Mouse (Mus musculus): Measurements from ENCODE around the gene Mettl21a. TPM values are rescaled to one million over a fixed set of nuclear protein-coding genes. Genes with fewer than 3 reads are reported as not detected.

The Mettl21a gene
- polyA plus RNA-seq (2015; fragmentation: Nextera tagmentation; extraction: Ambion mirVana): 16.3 and 17.7 TPM in 2 replicates

GRCm38 (mm10) chr1:64616881-64617714 is at the start of gene Mettl21a:
Gene Mettl21a, minus strand, starts transcription at chr1:64617242.
- TF ChIP-seq CTCF (IDR thresholded peaks at IDR 0.05; ENCODE audit: low read depth): no peak
- 0 out of 2 replicates have a peak, but pooled peaks cover 2% of the 10 kb centered on the region for H3K36me3 ChIP-seq (ENCODE audit: insufficient read depth, low read length)
- WGBS: under 1% methylated on average over 69 of the region's 72 CpGs

GRCm38 (mm10) chr1:64658876-64659275 is 41.8 kb upstream of the Mettl21a start:
- peak overlapping the region; percentile 56; the same call in 1 of the 2 replicates for H3K27ac ChIP-seq
- no peak overlapping the region for H3K9ac ChIP-seq (ENCODE audit: low read depth, low read length)
- H3K4me1 ChIP-seq (replicated peaks; ENCODE audit: insufficient read depth, low read length): no peaks in the 10 kb centered on the region
- DNase-seq (ENCODE audit: low spot score) (peak; percentile 56), ATAC-seq (replicated peaks; ENCODE audit: low FRiP score, low read depth) (no peak)
- H3K4me2 ChIP-seq (ENCODE audit: low read length): no peak overlapping the region
- no peaks in the 10 kb centered on the region for H3K27me3 ChIP-seq (ENCODE audit: insufficient read depth, low read length)
- TF ChIP-seq CTCF (IDR thresholded peaks at IDR 0.05; ENCODE audit: low read depth): no peak
- 49% methylated on average over 7 of the region's 7 CpGs for WGBS
- no peaks in the 10 kb centered on the region for H3K9me3 ChIP-seq (replicated peaks; ENCODE audit: low read length)
- H3K36me3 ChIP-seq (ENCODE audit: insufficient read depth, low read length): no peaks in the 10 kb centered on the region
- no peak overlapping the region for H3K4me3 ChIP-seq (replicated peaks; ENCODE audit: low read depth, low read length)

More at GRCm38 (mm10) chr1:64616881-64617714, at the start of gene Mettl21a:
- DNase-seq (ENCODE audit: low spot score): peak; percentile 98
- Histone ChIP-seq H3K4me2 (ENCODE audit: low read length) (peak within 1 kb of the TSS; percentile 90), H3K9me3 (replicated peaks; ENCODE audit: low read length) (no peaks in the 10 kb centered on the region), H3K9ac (ENCODE audit: low read depth, low read length) (peak within 1 kb of the TSS; percentile 87), H3K4me1 (replicated peaks; ENCODE audit: insufficient read depth, low read length) (0 out of 2 replicates have a peak, but pooled peaks cover 4% of the 10 kb centered on the region), H3K4me3 (replicated peaks; ENCODE audit: low read depth, low read length) (peak within 1 kb of the TSS; percentile 85), H3K27me3 (ENCODE audit: insufficient read depth, low read length) (no peaks in the 10 kb centered on the region), H3K27ac (peak within 1 kb of the TSS; percentile 96)
- peak; percentile 93 for ATAC-seq (replicated peaks; ENCODE audit: low FRiP score, low read depth)

GRCm38 (mm10) chr1:64656423-64657129 is 39.5 kb upstream of the Mettl21a start:
- Histone ChIP-seq H3K9me3 (replicated peaks; ENCODE audit: low read length) (no peaks in the 10 kb centered on the region), H3K9ac (ENCODE audit: low read depth, low read length) (no peak overlapping the region), H3K4me3 (replicated peaks; ENCODE audit: low read depth, low read length) (no peak overlapping the region), H3K4me1 (replicated peaks; ENCODE audit: insufficient read depth, low read length) (no peaks in the 10 kb centered on the region), H3K36me3 (ENCODE audit: insufficient read depth, low read length) (no peaks in the 10 kb centered on the region), H3K27me3 (ENCODE audit: insufficient read depth, low read length) (no peaks in the 10 kb centered on the region), H3K4me2 (ENCODE audit: low read length) (no peak overlapping the region), H3K27ac (no peak overlapping the region)
- 83% methylated on average over 3 of the region's 3 CpGs for WGBS
- no peak for ATAC-seq (replicated peaks; ENCODE audit: low FRiP score, low read depth)
- no peak for TF ChIP-seq CTCF (IDR thresholded peaks at IDR 0.05; ENCODE audit: low read depth)
- DNase-seq (ENCODE audit: low spot score): no peak

- H3K4me3 ChIP-seq (replicated peaks; ENCODE audit: low read depth, low read length): no peak overlapping the region
- WGBS: 47% methylated on average over 1 of the region's 1 CpGs
- no peak for ATAC-seq (replicated peaks; ENCODE audit: low FRiP score, low read depth)
These were observed 38.4 kb upstream of the Mettl21a start for GRCm38 (mm10) chr1:64655415-64655814.

GRCm38 (mm10) chr1:64653701-64654100 is 36.7 kb upstream of the Mettl21a start:
- no peaks in the 10 kb centered on the region for H3K27me3 ChIP-seq (ENCODE audit: insufficient read depth, low read length)
- no peaks in the 10 kb centered on the region for H3K4me1 ChIP-seq (replicated peaks; ENCODE audit: insufficient read depth, low read length)
- no peak overlapping the region for H3K27ac ChIP-seq
- no peak overlapping the region for H3K4me3 ChIP-seq (replicated peaks; ENCODE audit: low read depth, low read length)
- TF ChIP-seq CTCF (IDR thresholded peaks at IDR 0.05; ENCODE audit: low read depth): no peak
- no peaks in the 10 kb centered on the region for H3K36me3 ChIP-seq (ENCODE audit: insufficient read depth, low read length)
- WGBS: 97% methylated on average over 6 of the region's 6 CpGs
- no peak overlapping the region for H3K9ac ChIP-seq (ENCODE audit: low read depth, low read length)
- ATAC-seq (replicated peaks; ENCODE audit: low FRiP score, low read depth) (no peak), DNase-seq (ENCODE audit: low spot score) (no peak)
- H3K4me2 ChIP-seq (ENCODE audit: low read length): no peak overlapping the region
- no peaks in the 10 kb centered on the region for H3K9me3 ChIP-seq (replicated peaks; ENCODE audit: low read length)

More at GRCm38 (mm10) chr1:64655415-64655814, 38.4 kb upstream of the Mettl21a start:
- Histone ChIP-seq H3K27ac (no peak overlapping the region), H3K4me1 (replicated peaks; ENCODE audit: insufficient read depth, low read length) (no peaks in the 10 kb centered on the region), H3K4me2 (ENCODE audit: low read length) (no peak overlapping the region), H3K9me3 (replicated peaks; ENCODE audit: low read length) (no peaks in the 10 kb centered on the region), H3K27me3 (ENCODE audit: insufficient read depth, low read length) (no peaks in the 10 kb centered on the region), H3K36me3 (ENCODE audit: insufficient read depth, low read length) (no peaks in the 10 kb centered on the region), H3K9ac (ENCODE audit: low read depth, low read length) (no peak overlapping the region)
- no peak for TF ChIP-seq CTCF (IDR thresholded peaks at IDR 0.05; ENCODE audit: low read depth)
- no peak for DNase-seq (ENCODE audit: low spot score)

GRCm38 (mm10) chr1:64649362-64650124 is 32.5 kb upstream of the Mettl21a start:
- H3K4me2 ChIP-seq (ENCODE audit: low read length): no peak overlapping the region
- no peak for DNase-seq (ENCODE audit: low spot score)
- H3K27me3 ChIP-seq (ENCODE audit: insufficient read depth, low read length): no peaks in the 10 kb centered on the region
- WGBS: 61% methylated on average over 11 of the region's 11 CpGs
- H3K4me1 ChIP-seq (replicated peaks; ENCODE audit: insufficient read depth, low read length): no peaks in the 10 kb centered on the region
- no peak; the same call in 1 of the 2 replicates for ATAC-seq (replicated peaks; ENCODE audit: low FRiP score, low read depth)
- no peak overlapping the region for H3K4me3 ChIP-seq (replicated peaks; ENCODE audit: low read depth, low read length)
- no peaks in the 10 kb centered on the region for H3K9me3 ChIP-seq (replicated peaks; ENCODE audit: low read length)
- no peak for TF ChIP-seq CTCF (IDR thresholded peaks at IDR 0.05; ENCODE audit: low read depth)
- H3K9ac ChIP-seq (ENCODE audit: low read depth, low read length): no peak overlapping the region
- H3K36me3 ChIP-seq (ENCODE audit: insufficient read depth, low read length): no peaks in the 10 kb centered on the region
- H3K27ac ChIP-seq: no peak overlapping the region

Data from kidney, postnatal 0 days (tissue).